Mouse (Mus musculus) thymus, adult 2 months (tissue): Measurements from ENCODE around the gene Npepps.

ENCODE experiments used
- CTCF ChIP-seq: fragments of 200-500 bp; IDR thresholded peaks from 2 replicates; pipeline ENCODE4 v1.5.1; 2012; ENCODE audit warnings: mild to moderate bottlenecking, control low read depth, low read length, moderate library complexity, borderline replicate concordance; ENCODE audit not compliant: control insufficient read depth, poor library complexity, insufficient read depth; ENCODE audit errors: extremely low read depth
- POLR2A ChIP-seq: fragments of 200-500 bp; IDR thresholded peaks from 2 replicates; pipeline ENCODE4 v1.6.1; 2012; ENCODE audit warnings: mild to moderate bottlenecking, low read length, control low read depth, moderate library complexity; ENCODE audit not compliant: control insufficient read depth, poor library complexity, insufficient read depth; ENCODE audit errors: extremely low read depth

GRCm38 (mm10) chr11:97223485-97223884 lies 57.0 kb downstream of the Npepps start:
- TF ChIP-seq CTCF (no peak), POLR2A (no peak)
